Mouse (Mus musculus): ENCODE measurements around the gene Ubash3a. TPM values are rescaled to one million over a fixed set of nuclear protein-coding genes. Genes with fewer than 3 reads are reported as not detected.
"Not testable (repeated sequence)": the region's sequence is repeated elsewhere in the genome, so short reads cannot be mapped to it uniquely, and the experiment has no call there.

Gene Ubash3a
- polyA plus RNA-seq, 1 experiment from 2014 or later: 75.0 TPM

GRCm38 (mm10) chr17:31260430-31260829, 52.8 kb downstream of the Ubash3a start:
- no peak for DNase-seq (ENCODE audit: low spot score)

GRCm38 (mm10) chr17:31261352-31261751, 53.7 kb downstream of the Ubash3a start:
- DNase-seq (ENCODE audit: low spot score): no peak

- DNase-seq (ENCODE audit: low spot score): no peak
These were observed 55.0 kb downstream of the Ubash3a start for GRCm38 (mm10) chr17:31262715-31263114.

GRCm38 (mm10) chr17:31263770-31264169, 56.1 kb downstream of the Ubash3a start:
- DNase-seq (ENCODE audit: low spot score): no peak

DNA sequence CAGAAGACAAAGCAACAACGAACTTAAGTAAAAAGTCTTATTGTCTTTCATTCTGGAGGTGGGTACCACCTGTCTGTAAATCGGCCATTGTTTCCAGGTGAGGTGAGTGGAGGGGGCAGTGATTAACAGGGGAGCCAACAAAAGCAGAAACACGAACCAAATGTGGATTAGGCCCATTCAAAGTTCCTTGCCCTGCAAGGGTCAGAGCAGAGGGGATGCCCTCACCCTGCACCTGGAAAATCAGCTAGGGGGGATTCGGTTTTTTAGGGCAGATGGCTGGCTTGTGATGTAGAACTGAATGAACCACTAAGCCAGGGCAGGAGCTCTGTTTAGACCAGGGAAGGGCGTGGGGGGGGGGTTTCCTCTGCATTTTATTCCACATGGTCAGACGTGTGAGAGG, 56.7 kb downstream of the Ubash3a start:
- DNase-seq (ENCODE audit: low spot score): no peak

DNA sequence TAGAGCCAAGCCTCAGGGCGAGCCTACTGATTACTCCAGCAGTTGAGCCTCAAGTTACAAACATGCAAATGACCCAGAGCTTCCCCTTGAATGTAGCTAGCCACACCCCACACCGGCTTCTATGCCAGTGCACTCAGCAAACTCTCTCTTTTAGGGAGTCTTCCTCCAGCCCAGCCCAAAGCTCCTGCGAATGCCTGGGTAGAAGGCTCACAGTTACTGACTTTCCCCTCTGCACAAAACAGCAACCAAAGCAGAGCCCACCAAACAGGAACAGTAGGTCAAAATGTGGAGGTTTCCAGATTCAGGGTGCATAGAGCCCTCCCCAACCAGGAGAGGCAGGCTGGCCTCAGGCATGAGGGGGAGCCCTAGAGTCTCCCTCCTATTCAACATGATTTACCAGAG, 57.5 kb downstream of the Ubash3a start:
- DNase-seq (ENCODE audit: low spot score): no peak

DNA sequence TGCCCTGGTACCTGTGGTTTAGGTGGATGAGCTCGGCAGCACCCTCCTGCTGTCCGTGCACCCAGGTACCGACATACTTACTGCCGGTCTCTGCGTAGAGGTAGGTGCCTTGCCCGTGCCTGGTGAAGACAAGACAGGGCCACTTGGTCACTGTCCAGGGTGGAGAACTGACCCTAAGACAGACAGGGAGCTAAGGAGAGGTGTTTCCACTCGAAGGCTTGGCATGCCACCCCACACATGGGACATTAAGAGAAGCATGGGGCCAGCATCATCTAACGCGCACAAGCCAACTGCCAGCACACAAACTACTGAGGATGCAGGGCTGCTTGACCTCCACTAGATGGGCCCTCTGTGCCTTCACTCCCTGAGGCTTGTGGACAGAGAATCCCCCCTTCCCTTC, 58.2 kb downstream of the Ubash3a start:
- DNase-seq (ENCODE audit: low spot score): no peak

DNA sequence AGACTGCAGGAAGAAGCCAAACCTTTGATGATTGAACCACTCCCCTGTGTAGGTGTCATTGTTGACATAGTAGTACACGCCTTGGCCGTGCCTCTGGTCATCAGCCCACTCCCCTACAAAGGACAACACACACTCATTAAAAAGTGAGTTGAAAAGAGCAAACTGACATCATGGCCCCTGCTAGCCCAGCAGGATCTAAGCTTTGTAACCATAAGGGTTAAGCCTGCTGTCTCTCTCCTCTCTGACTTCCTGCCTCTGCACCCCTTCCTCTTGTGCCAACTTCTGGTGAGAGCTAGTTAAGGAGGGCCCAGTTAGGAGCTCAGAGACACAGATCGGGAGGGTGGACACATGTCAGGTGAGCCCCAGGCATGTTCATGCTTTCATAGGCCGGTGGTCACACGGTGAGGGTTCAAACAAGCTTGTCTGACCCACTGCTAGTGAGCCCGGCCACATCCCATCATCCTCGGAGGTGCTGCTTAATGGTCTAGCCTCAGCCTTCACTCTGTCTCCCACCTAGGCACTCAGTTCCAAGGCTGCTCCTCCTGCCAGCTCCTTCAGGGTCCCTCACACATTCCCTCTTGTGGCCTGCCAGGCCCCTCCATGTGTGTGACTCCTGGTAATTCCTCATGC, 58.8 kb downstream of the Ubash3a start:
- peak; percentile 64 for DNase-seq (ENCODE audit: low spot score)

DNA sequence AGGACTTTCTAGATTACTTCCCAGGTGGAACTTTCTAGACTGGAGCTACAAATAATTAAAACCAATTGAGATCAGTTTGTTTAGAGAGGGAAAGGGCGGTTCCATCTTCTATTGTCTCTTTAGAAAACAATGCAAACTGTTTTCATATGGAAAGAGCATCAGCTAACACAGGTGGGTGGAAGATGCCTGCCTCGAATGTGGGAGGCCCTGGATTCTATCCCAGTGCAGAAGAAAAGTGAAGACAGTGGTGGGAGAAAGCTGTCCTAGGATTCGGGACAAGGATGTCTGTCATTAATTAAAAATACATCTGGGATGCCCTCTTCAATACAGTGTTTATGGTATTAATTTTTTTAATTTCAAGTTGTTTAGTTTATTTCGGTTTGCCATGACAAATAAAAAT, 59.5 kb downstream of the Ubash3a start:
- DNase-seq (ENCODE audit: low spot score): no peak

- DNase-seq (ENCODE audit: low spot score): no peak
These were observed 59.9 kb downstream of the Ubash3a start for GRCm38 (mm10) chr17:31267603-31268002.

GRCm38 (mm10) chr17:31268016-31268415, 60.3 kb downstream of the Ubash3a start:
- no peak for DNase-seq (ENCODE audit: low spot score)

DNA sequence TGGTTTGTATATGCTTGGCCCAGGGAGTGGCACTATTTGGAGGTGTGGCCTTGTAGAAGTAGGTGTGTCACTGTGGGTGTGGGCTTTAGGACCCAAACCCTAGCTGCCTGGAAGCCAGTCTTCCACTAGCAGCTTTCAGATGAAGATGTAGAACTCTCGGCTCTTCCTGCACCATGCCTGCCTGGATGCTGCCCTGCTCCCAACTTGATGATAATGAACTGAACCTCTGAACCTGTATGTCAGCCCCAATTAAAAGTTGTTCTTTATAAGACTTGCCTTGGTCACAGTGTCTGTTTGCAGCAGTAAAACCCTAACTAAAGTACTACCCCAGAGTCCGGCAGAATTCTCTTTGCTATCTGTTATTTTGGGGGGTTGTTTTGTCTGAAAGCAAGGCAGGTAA, 62.1 kb downstream of the Ubash3a start:
- DNase-seq (ENCODE audit: low spot score): no peak

GRCm38 (mm10) chr17:31270246-31270645, 62.6 kb downstream of the Ubash3a start:
- DNase-seq (ENCODE audit: low spot score): no peak

- DNase-seq (ENCODE audit: low spot score): not testable (repeated sequence)
These were observed 63.1 kb downstream of the Ubash3a start for GRCm38 (mm10) chr17:31270736-31271135.

- DNase-seq (ENCODE audit: low spot score): no peak
These were observed 63.6 kb downstream of the Ubash3a start for GRCm38 (mm10) chr17:31271136-31271851.

GRCm38 (mm10) chr17:31272416-31273165, 64.9 kb downstream of the Ubash3a start:
- DNase-seq (ENCODE audit: low spot score): no peak

DNA sequence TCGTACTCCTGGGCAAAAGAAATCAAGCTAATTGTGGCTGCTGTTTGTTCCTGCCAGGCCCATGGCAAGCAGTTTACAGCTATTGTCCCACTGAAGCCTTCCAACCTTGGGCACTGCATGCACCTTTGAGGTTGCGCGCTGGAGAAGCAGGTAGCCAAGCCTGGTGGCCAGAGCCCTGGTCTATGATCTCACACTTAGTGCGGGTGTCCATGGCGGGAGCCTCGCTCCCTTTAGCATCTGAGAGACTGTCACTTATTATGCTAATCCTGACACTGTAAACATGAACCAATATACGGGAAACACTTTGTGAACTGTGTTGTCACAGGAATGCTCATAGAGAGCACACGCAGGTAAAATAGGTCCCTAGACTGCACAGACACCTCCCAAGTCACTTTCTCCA, 66.0 kb downstream of the Ubash3a start:
- DNase-seq (ENCODE audit: low spot score): no peak

GRCm38 (mm10) chr17:31275181-31275580, 67.5 kb downstream of the Ubash3a start:
- peak; percentile 59 for DNase-seq (ENCODE audit: low spot score)

DNA sequence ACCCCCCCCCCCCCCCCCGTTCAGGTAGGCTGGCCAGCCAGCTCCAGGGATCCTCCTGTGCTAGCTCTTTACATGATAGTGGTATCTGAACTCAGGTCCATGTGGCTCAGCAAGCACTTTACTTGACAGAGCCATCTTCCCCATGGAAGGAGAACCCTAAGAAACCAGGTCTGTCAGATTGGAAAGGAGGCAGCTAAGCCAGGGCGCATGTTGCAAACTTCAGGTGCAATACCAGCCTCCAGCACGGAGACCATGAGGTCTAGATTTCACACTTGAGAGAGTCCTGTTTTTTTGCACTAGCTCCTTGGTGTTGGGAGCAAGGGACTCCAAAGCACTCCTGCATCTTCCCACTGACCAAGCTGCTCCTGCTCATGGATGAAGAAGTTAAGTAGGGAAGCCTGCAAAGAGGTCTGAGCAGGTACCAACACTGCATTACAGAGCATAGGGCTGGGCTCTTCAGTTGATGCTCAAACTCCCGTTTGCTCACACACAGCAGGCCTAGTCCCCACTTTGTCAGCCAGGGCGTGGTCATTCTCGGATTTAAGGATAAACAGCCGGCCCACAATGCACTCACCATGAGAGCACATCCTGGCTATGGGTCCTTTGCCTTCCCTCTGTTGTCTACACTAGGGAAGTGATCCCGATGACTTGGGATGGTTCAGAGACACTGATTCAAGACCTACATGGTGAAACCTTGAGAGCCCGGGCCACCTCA, 68.7 kb downstream of the Ubash3a start:
- no peak for DNase-seq (ENCODE audit: low spot score)

GRCm38 (mm10) chr17:31276922-31277918, 69.5 kb downstream of the Ubash3a start, which contains the start of gene Rsph1:
Gene Rsph1 (minus strand): TSS chr17:31277383.
- DNase-seq (ENCODE audit: low spot score): peak; percentile 80

Data from thymus, postnatal 0 days (tissue).